Mouse (Mus musculus) ES-E14 (cell line): ENCODE data around the gene Serbp1.

Source experiments
- CHD2 ChIP-seq: IDR thresholded peaks from 2 replicates; pipeline ENCODE4 v1.6.1; 2014; ENCODE audit warnings: mild to moderate bottlenecking, low read depth, low read length, inconsistent platforms
- HCFC1 ChIP-seq: IDR thresholded peaks from 2 replicates; pipeline ENCODE4 v1.6.1; 2012; ENCODE audit warnings: low read length, inconsistent platforms, borderline replicate concordance; ENCODE audit not compliant: insufficient read depth
- MAFK ChIP-seq: IDR thresholded peaks from 2 replicates; pipeline ENCODE4 v1.6.1; 2014; ENCODE audit warnings: mild to moderate bottlenecking, low read depth, low read length, inconsistent platforms; ENCODE audit not compliant: insufficient read depth
- ZC3H11A ChIP-seq: IDR thresholded peaks from 2 replicates; pipeline ENCODE4 v1.6.1; 2012; ENCODE audit warnings: low read depth, mild to moderate bottlenecking, inconsistent platforms, low read length, borderline replicate concordance

GRCm38 (mm10) chr6:67309752-67310151 lies 71.8 kb downstream of the Serbp1 start:
- TF ChIP-seq MAFK (no peak), ZC3H11A (no peak), CHD2 (no peak), HCFC1 (no peak)
